Mouse (Mus musculus) megakaryocyte progenitor cell, adult 5-6 weeks (primary cell): ENCODE data around the gene Stat6. TPM values are rescaled to one million over a fixed set of nuclear protein-coding genes. Genes with fewer than 3 reads are reported as not detected.

Experiments
- ATAC-seq: replicated peaks from 2 replicates; pipeline ENCODE4 v1.8.0; 2016; ENCODE audit warnings: mild to moderate bottlenecking, moderate TSS enrichment, inconsistent platforms; ENCODE audit not compliant: poor library complexity
- total RNA-seq, 2 experiments: library from RNA; stranded (forward) in 1 of 2; stranded (reverse) in 1 of 2; fragments of 157-497, 149-512 nt in 1 of 2; fragments of 200-1000 nt in 1 of 2; gene quantifications; 2 replicates each; pipeline versions ENCODE4 v1.2.3 to v1.2.4; 2015 to 2017

The Stat6 gene
- total RNA-seq, 2 experiments from 2014 or later = 29.6 to 38.9 TPM

- ATAC-seq = no peak
These were observed 63.0 kb downstream of the Stat6 start for GRCm38 (mm10) chr10:127705783-127706182.

- ATAC-seq = no peak
These were observed 64.9 kb downstream of the Stat6 start for GRCm38 (mm10) chr10:127707721-127708120.

- ATAC-seq = no peak
These were observed 66.1 kb downstream of the Stat6 start for GRCm38 (mm10) chr10:127708850-127709370.

- no peak for ATAC-seq
These were observed 67.5 kb downstream of the Stat6 start for GRCm38 (mm10) chr10:127710331-127710730.

Other genes starting within 250 kb of the Stat6 start
- 0.20 and 0.25 TPM in 2 replicates for gene Stac3, start 141.3 kb upstream of the Stat6 start, total RNA-seq (2015)
- 1.1 TPM in 1 of 2 replicates, not detected in the other for gene Stac3, start 141.3 kb upstream of the Stat6 start, total RNA-seq (2017)
- gene Ndufa4l2, start 128.0 kb upstream of the Stat6 start, total RNA-seq (2015) = not detected in 2 replicates
- not detected in 2 replicates for gene Ndufa4l2, start 128.0 kb upstream of the Stat6 start, total RNA-seq (2017)
- 91.3 and 92.6 TPM in 2 replicates for gene Shmt2, start 120.5 kb upstream of the Stat6 start, total RNA-seq (2015)
- gene Shmt2, start 120.5 kb upstream of the Stat6 start, total RNA-seq (2017) = 95.8 and 100 TPM in 2 replicates
- not detected in 2 replicates for gene Nxph4, start 108.4 kb upstream of the Stat6 start, total RNA-seq (2015)
- gene Nxph4, start 108.4 kb upstream of the Stat6 start, total RNA-seq (2017) = not detected in 2 replicates
- gene Lrp1, start 21.8 kb upstream of the Stat6 start, total RNA-seq (2015) = 9.8 and 10.0 TPM in 2 replicates
- 4.5 and 7.3 TPM in 2 replicates for gene Lrp1, start 21.8 kb upstream of the Stat6 start, total RNA-seq (2017)
- 15.7 and 19.8 TPM in 2 replicates for gene Nemp1, start 23.9 kb downstream of the Stat6 start, total RNA-seq (2015)
- 17.8 and 25.3 TPM in 2 replicates for gene Nemp1, start 23.9 kb downstream of the Stat6 start, total RNA-seq (2017)
- 2.4 and 2.6 TPM in 2 replicates for gene Nab2, start 25.6 kb downstream of the Stat6 start, total RNA-seq (2015)
- 3.4 and 5.2 TPM in 2 replicates for gene Nab2, start 25.6 kb downstream of the Stat6 start, total RNA-seq (2017)
- 0.15 TPM in 1 of 2 replicates, not detected in the other for gene Myo1a, start 62.2 kb downstream of the Stat6 start, total RNA-seq (2015)
- 0.03 and 0.37 TPM in 2 replicates for gene Myo1a, start 62.2 kb downstream of the Stat6 start, total RNA-seq (2017)
- gene Tac2, start 81.5 kb downstream of the Stat6 start, total RNA-seq (2015) = 1.2 TPM in 1 of 2 replicates, not detected in the other
- gene Tac2, start 81.5 kb downstream of the Stat6 start, total RNA-seq (2017) = not detected in 2 replicates
- 4.7 and 5.1 TPM in 2 replicates for gene Zbtb39, start 96.6 kb downstream of the Stat6 start, total RNA-seq (2015)
- gene Zbtb39, start 96.6 kb downstream of the Stat6 start, total RNA-seq (2017) = 2.0 and 3.0 TPM in 2 replicates
- not detected in 2 replicates for gene Gpr182, start 108.7 kb downstream of the Stat6 start, total RNA-seq (2015)
- gene Gpr182, start 108.7 kb downstream of the Stat6 start, total RNA-seq (2017) = not detected in 2 replicates
- gene Rdh1, start 116.7 kb downstream of the Stat6 start, total RNA-seq (2015) = not detected in 2 replicates
- not detected in 2 replicates for gene Rdh1, start 116.7 kb downstream of the Stat6 start, total RNA-seq (2017)
- not detected in 2 replicates for gene Rdh16f1, start 116.8 kb downstream of the Stat6 start, total RNA-seq (2015)
- gene Rdh16f1, start 116.8 kb downstream of the Stat6 start, total RNA-seq (2017) = not detected in 2 replicates
- gene Rdh9, start 133.4 kb downstream of the Stat6 start, total RNA-seq (2015) = not detected in 2 replicates
- gene Rdh9, start 133.4 kb downstream of the Stat6 start, total RNA-seq (2017) = not detected in 2 replicates
- not detected in 2 replicates for gene Rdh16, start 158.2 kb downstream of the Stat6 start, total RNA-seq (2015)
- gene Rdh16, start 158.2 kb downstream of the Stat6 start, total RNA-seq (2017) = not detected in 2 replicates
- not detected in 2 replicates for gene Rdh19, start 206.9 kb downstream of the Stat6 start, total RNA-seq (2015)
- gene Rdh19, start 206.9 kb downstream of the Stat6 start, total RNA-seq (2017) = not detected in 2 replicates
- gene Rdh16f2, start 223.5 kb downstream of the Stat6 start, total RNA-seq (2015) = not detected in 2 replicates
- gene Rdh16f2, start 223.5 kb downstream of the Stat6 start, total RNA-seq (2017) = not detected in 2 replicates
- gene Rdh7, start 245.8 kb downstream of the Stat6 start, total RNA-seq (2015) = not detected in 2 replicates
- gene Rdh7, start 245.8 kb downstream of the Stat6 start, total RNA-seq (2017) = not detected in 2 replicates